Mouse (Mus musculus): ENCODE measurements around the gene Gm281. TPM values are rescaled to one million over a fixed set of nuclear protein-coding genes. Genes with fewer than 3 reads are reported as not detected.
"Not testable (repeated sequence)": the region's sequence is repeated elsewhere in the genome, so short reads cannot be mapped to it uniquely, and the experiment has no call there.

The Gm281 gene
- polyA plus RNA-seq (2014; fragmentation: Nextera tagmentation; extraction: Ambion mirVana), result 0.08 TPM in 1 of 2 replicates, not detected in the other

DNA sequence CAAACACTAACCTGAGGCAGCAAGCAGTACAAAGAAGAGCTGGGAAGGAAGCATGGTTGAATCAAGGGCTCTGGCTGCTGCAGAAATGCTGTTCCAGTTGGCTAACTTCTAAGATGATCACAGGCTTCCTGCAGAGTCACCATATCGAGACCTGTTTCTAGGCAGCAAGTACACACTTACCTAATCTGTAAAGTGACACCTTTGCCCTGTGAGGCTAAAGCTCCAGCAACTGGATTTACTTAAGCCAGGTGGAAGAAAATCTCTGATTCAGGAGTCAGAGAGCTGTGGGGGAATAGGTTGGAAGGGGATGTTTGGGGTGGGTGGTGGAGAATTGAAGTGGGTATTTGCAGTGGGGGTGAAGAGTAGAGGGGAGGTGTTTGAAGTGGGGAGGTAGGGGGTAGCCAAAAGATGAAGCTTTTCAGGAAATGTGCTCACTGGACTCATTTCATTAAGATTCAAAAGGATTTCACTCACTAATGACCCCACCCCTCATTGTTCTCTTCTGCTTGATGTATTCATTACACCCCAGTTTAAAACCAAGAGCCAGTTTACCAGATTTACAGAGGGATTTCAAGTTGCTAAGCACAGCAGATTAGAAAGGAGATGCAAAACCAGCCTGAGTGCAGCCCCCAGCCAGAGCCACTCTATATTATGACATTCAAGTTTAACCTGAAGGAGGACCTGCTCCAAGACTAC lies at the start of gene Gm281:
TSS of gene Gm281 (minus strand) at position 92 of the 696 bp plus-strand sequence.
- H3K27ac ChIP-seq, result no peak within 1 kb of the TSS
- no peak within 1 kb of the TSS for H3K4me3 ChIP-seq (replicated peaks; ENCODE audit: low read length)
- no peaks in the 10 kb centered on the region for H3K27me3 ChIP-seq (ENCODE audit: control insufficient read depth, insufficient read depth, low read length)
- DNase-seq (ENCODE audit: low spot score), result no peak
- no peak for ATAC-seq (ENCODE audit: low FRiP score)
- no peaks in the 10 kb centered on the region for H3K36me3 ChIP-seq (replicated peaks; ENCODE audit: control insufficient read depth, insufficient read depth)
- WGBS, result 63% methylated on average over 1 of the region's 1 CpGs
- H3K9ac ChIP-seq, result no peak within 1 kb of the TSS
- no peaks in the 10 kb centered on the region for H3K4me1 ChIP-seq (replicated peaks; ENCODE audit: control insufficient read depth, insufficient read depth, low read length)
- H3K4me2 ChIP-seq (replicated peaks), result no peak within 1 kb of the TSS
- no peaks in the 10 kb centered on the region for H3K9me3 ChIP-seq (ENCODE audit: control insufficient read depth, low read length)

- WGBS, result 83% methylated on average over 1 of the region's 1 CpGs
- no peaks in the 10 kb centered on the region for H3K36me3 ChIP-seq (replicated peaks; ENCODE audit: control insufficient read depth, insufficient read depth)
- H3K4me1 ChIP-seq (replicated peaks; ENCODE audit: control insufficient read depth, insufficient read depth, low read length), result peaks cover 14% of the 10 kb centered on the region; the same call in 1 of the 2 replicates
- H3K9me3 ChIP-seq (ENCODE audit: control insufficient read depth, low read length), result no peaks in the 10 kb centered on the region
- H3K4me2 ChIP-seq (replicated peaks), result no peak overlapping the region
- no peak overlapping the region for H3K27ac ChIP-seq
- H3K27me3 ChIP-seq (ENCODE audit: control insufficient read depth, insufficient read depth, low read length), result no peaks in the 10 kb centered on the region
- DNase-seq (ENCODE audit: low spot score) (no peak), ATAC-seq (ENCODE audit: low FRiP score) (no peak)
- no peak overlapping the region for H3K9ac ChIP-seq
- no peak overlapping the region for H3K4me3 ChIP-seq (replicated peaks; ENCODE audit: low read length)
Observed at GRCm38 (mm10) chr14:13963527-13963926, 49.2 kb upstream of the Gm281 start.

- Histone ChIP-seq H3K4me2 (replicated peaks) (no peak overlapping the region), H3K36me3 (replicated peaks; ENCODE audit: control insufficient read depth, insufficient read depth) (no peaks in the 10 kb centered on the region), H3K9ac (no peak overlapping the region), H3K4me1 (replicated peaks; ENCODE audit: control insufficient read depth, insufficient read depth, low read length) (peaks cover 14% of the 10 kb centered on the region; the same call in 1 of the 2 replicates), H3K27ac (no peak overlapping the region), H3K4me3 (replicated peaks; ENCODE audit: low read length) (no peak overlapping the region), H3K9me3 (ENCODE audit: control insufficient read depth, low read length) (no peaks in the 10 kb centered on the region), H3K27me3 (ENCODE audit: control insufficient read depth, insufficient read depth, low read length) (no peaks in the 10 kb centered on the region)
- 92% methylated on average over 6 of the region's 6 CpGs for WGBS
- no peak for DNase-seq (ENCODE audit: low spot score)
- ATAC-seq (ENCODE audit: low FRiP score), result no peak
Observed at GRCm38 (mm10) chr14:13962476-13962875, 48.2 kb upstream of the Gm281 start.

DNA sequence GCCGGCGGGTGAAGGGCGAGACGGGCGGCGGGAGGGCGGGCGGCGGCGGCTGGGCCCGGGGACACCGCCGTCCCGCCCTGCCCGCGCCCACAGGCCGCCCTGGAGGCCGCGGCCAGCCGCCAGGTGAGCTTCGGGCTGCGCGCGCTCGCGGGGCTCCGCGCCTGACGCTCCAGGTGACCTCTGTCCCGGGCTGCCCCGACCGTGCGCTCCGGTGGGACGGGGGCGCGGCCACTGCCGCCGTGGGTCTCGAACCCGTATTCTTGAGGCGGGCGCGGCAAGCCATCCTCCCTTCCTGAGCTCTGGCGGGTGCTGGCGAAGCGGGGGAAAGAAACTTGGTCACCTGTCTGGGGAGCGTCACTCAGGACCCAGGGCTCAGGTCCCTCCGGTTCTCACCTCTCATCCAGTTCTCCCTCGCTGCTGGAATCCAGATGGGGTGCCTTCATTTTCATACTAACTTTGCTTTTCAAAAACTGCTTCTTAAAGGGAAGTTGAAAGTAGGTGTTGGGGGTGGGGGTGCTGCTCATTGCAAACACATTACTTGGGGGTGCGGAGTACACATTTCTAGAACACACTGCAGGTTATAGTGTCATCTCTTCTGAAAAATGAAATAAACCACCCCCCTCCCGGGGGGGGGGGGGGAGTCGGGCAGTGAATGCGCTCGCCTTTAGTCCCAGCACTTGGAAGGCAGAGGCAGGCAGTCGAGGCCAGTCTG lies 47.3 kb upstream of the Gm281 start, which contains the start of the genes Atxn7 and Thoc7:
TSS of gene Atxn7 (plus strand) at position 40 of the 712 bp plus-strand sequence.
TSS of gene Thoc7 (minus strand) at position 452 of the 712 bp plus-strand sequence.
- Histone ChIP-seq H3K9me3 (ENCODE audit: control insufficient read depth, low read length) (no peaks in the 10 kb centered on the region), H3K27ac (peak within 1 kb of the TSS; percentile 93), H3K4me1 (replicated peaks; ENCODE audit: control insufficient read depth, insufficient read depth, low read length) (peaks cover 14% of the 10 kb centered on the region; the same call in 1 of the 2 replicates), H3K27me3 (ENCODE audit: control insufficient read depth, insufficient read depth, low read length) (no peaks in the 10 kb centered on the region), H3K4me2 (replicated peaks) (peak within 1 kb of the TSS; percentile 60), H3K9ac (peak within 1 kb of the TSS; percentile 96), H3K36me3 (replicated peaks; ENCODE audit: control insufficient read depth, insufficient read depth) (no peaks in the 10 kb centered on the region), H3K4me3 (replicated peaks; ENCODE audit: low read length) (peak within 1 kb of the TSS; percentile 92)
- ATAC-seq (ENCODE audit: low FRiP score), result peak; percentile 65
- 2% methylated on average over 39 of the region's 56 CpGs for WGBS
- peak; percentile 40 for DNase-seq (ENCODE audit: low spot score)

DNA sequence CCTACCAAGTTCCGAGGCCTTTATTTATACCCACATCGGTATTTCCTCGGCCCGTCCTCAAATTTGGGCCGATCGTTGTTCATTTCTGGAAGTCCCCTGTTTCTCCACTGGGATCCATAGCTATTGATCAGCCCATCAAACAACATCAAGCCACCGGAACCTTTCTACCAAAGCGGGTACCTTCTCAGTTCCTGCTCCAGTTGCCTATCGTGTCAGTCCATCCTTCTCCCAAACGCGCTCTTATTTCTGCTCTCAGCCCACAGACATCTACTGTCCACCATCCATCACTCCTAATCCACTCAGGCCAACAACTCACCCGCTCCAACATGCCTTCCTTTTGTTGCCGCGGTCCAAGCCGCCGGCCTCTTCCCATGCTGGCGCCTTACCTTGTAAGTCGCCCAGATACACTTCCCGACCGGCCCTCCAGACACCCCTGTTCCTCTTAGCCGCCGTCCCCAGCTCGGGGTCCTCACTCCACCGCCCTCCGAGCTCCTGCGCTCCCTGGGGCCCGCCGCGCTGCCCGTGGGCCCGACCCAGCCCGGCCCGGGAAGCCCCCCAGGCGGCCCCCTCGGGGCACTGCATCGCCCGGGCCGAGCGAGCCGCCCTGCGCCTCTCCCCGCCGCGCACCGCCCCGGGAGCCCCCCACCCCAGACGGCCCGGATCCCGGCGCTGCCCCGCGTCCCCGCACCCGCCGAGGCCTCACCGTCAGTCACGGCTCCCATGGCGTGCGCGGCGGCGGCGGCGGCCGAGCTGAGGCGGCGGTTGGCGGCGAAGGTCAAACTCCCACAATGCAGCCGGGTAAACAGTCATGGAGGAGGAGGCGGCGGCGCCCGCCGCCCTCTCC lies 46.4 kb upstream of the Gm281 start:
- under 1% methylated on average over 54 of the region's 75 CpGs for WGBS
- Histone ChIP-seq H3K27ac (peak overlapping the region; percentile 93), H3K9me3 (ENCODE audit: control insufficient read depth, low read length) (no peaks in the 10 kb centered on the region), H3K27me3 (ENCODE audit: control insufficient read depth, insufficient read depth, low read length) (no peaks in the 10 kb centered on the region), H3K4me1 (replicated peaks; ENCODE audit: control insufficient read depth, insufficient read depth, low read length) (peaks cover 14% of the 10 kb centered on the region; the same call in 1 of the 2 replicates), H3K4me2 (replicated peaks) (peak overlapping the region; percentile 60), H3K4me3 (replicated peaks; ENCODE audit: low read length) (peak overlapping the region; percentile 92), H3K9ac (peak overlapping the region; percentile 96), H3K36me3 (replicated peaks; ENCODE audit: control insufficient read depth, insufficient read depth) (0 out of 2 replicates have a peak, but pooled peaks cover 5% of the 10 kb centered on the region)
- DNase-seq (ENCODE audit: low spot score), result peak; percentile 60
- peak; percentile 91 for ATAC-seq (ENCODE audit: low FRiP score)

DNA sequence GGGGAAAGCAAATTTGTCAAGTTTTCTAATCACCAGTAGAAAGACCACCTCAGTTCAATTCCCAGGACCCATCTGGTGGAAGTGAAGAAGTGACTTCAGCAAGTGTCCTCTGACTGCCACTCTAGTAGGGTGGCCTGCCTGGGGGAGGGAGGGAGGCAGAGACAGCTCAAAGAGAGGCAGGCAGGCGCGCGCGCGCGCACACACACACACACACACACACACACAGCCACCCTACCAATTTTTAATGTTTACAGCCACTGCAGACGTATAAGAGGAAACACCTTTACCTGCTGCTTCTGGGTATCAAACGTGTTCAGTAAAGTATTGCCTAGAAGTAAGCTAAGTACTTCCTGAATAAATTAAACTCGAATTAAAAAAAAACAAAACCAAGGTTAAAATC lies 45.8 kb upstream of the Gm281 start:
- WGBS, result under 1% methylated on average over 9 of the region's 9 CpGs
- Histone ChIP-seq H3K4me1 (replicated peaks; ENCODE audit: control insufficient read depth, insufficient read depth, low read length) (peaks cover 14% of the 10 kb centered on the region; the same call in 1 of the 2 replicates), H3K36me3 (replicated peaks; ENCODE audit: control insufficient read depth, insufficient read depth) (0 out of 2 replicates have a peak, but pooled peaks cover 5% of the 10 kb centered on the region), H3K4me2 (replicated peaks) (peak overlapping the region; percentile 60), H3K9me3 (ENCODE audit: control insufficient read depth, low read length) (no peaks in the 10 kb centered on the region), H3K4me3 (replicated peaks; ENCODE audit: low read length) (peak overlapping the region; percentile 92), H3K9ac (peak overlapping the region; percentile 96), H3K27me3 (ENCODE audit: control insufficient read depth, insufficient read depth, low read length) (no peaks in the 10 kb centered on the region), H3K27ac (peak overlapping the region; percentile 93)
- DNase-seq (ENCODE audit: low spot score) (no peak), ATAC-seq (ENCODE audit: low FRiP score) (peak; percentile 52; the same call in 1 of the 2 replicates)

- H3K36me3 ChIP-seq (replicated peaks; ENCODE audit: control insufficient read depth, insufficient read depth), result peaks cover 72% of the 10 kb centered on the region
Observed at GRCm38 (mm10) chr14:13952151-13952550, 37.9 kb upstream of the Gm281 start.

DNA sequence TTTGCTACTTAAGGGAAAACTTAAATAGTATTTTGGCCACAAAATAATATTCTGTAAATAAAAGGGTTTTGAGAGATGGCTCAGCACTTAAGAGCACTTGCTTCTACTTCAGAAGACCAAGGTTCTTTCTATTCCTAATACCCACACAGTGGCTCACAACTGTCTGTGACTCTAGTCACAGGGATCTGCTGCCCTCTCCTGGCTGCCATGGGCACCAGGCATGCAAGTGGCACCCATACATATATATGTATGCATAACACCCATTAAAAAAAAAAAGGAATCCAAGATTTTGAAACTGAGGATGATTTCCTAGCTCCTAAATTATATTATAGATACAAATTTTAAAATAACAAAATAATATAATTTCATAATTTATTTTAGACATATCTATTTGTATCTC lies 36.1 kb upstream of the Gm281 start:
- ATAC-seq (ENCODE audit: low FRiP score) (no peak), DNase-seq (ENCODE audit: low spot score) (peak; percentile 57)
- Histone ChIP-seq H3K27me3 (ENCODE audit: control insufficient read depth, insufficient read depth, low read length) (no peaks in the 10 kb centered on the region), H3K9ac (no peak overlapping the region), H3K4me3 (replicated peaks; ENCODE audit: low read length) (no peak overlapping the region), H3K36me3 (replicated peaks; ENCODE audit: control insufficient read depth, insufficient read depth) (peaks cover 78% of the 10 kb centered on the region), H3K4me2 (replicated peaks) (no peak overlapping the region), H3K27ac (no peak overlapping the region), H3K4me1 (replicated peaks; ENCODE audit: control insufficient read depth, insufficient read depth, low read length) (no peaks in the 10 kb centered on the region), H3K9me3 (ENCODE audit: control insufficient read depth, low read length) (no peaks in the 10 kb centered on the region)

More at GRCm38 (mm10) chr14:13952151-13952550, 37.9 kb upstream of the Gm281 start:
- not testable (repeated sequence) for ATAC-seq (ENCODE audit: low FRiP score); DNase-seq (ENCODE audit: low spot score); H3K4me1 ChIP-seq (replicated peaks; ENCODE audit: control insufficient read depth, insufficient read depth, low read length); H3K9ac ChIP-seq; H3K4me2 ChIP-seq (replicated peaks); H3K27me3 ChIP-seq (ENCODE audit: control insufficient read depth, insufficient read depth, low read length); H3K27ac ChIP-seq; H3K9me3 ChIP-seq (ENCODE audit: control insufficient read depth, low read length); H3K4me3 ChIP-seq (replicated peaks; ENCODE audit: low read length)
- WGBS, result 95% methylated on average over 3 of the region's 3 CpGs
